Mouse (Mus musculus) liver, adult 2 months (tissue): ENCODE measurements at regions not wholly inside any gene's neighbourhood (a gene's known extent, or its start where the extent isn't known, plus 50 kb on each side); places are given as distances from the start of the nearest gene placed in this dataset.
"Not testable (repeated sequence)": the region's sequence is repeated elsewhere in the genome, so short reads cannot be mapped to it uniquely, and the experiment has no call there.

Experiments
- DNase-seq: peaks from one replicate; pipeline ENCODE4 v3.0.0-alpha.2; 2011; ENCODE audit warnings: low read depth, low spot score; ENCODE audit errors: extremely low read depth
- H3K27ac ChIP-seq: fragments of 200-500 bp; replicated peaks from 2 replicates; pipeline ENCODE4 v1.5.1; 2012; ENCODE audit warnings: low read depth, mild to moderate bottlenecking, control low read depth, inconsistent platforms, low read length; ENCODE audit not compliant: insufficient read depth
- H3K27me3 ChIP-seq: fragments of 200-500 bp; 2 replicates; pipeline ENCODE4 v1.6.1; 2012; ENCODE audit warnings: mild to moderate bottlenecking, moderate library complexity, low read length, inconsistent platforms; ENCODE audit not compliant: control insufficient read depth, insufficient read depth
- H3K36me3 ChIP-seq: fragments of 200-500 bp; 2 replicates; pipeline ENCODE4 v1.6.1; 2012; ENCODE audit warnings: low read length, inconsistent platforms; ENCODE audit not compliant: control insufficient read depth, insufficient read depth
- H3K4me1 ChIP-seq: fragments of 200-500 bp; 2 replicates; pipeline ENCODE4 v1.6.1; 2011; ENCODE audit warnings: low read length; ENCODE audit not compliant: control insufficient read depth, insufficient read depth
- H3K4me3 ChIP-seq: fragments of 200-500 bp; 2 replicates; pipeline ENCODE4 v1.5.1; 2011; ENCODE audit warnings: low read depth, mild to moderate bottlenecking, control low read depth, low read length, moderate library complexity; ENCODE audit not compliant: insufficient read depth
- H3K79me2 ChIP-seq: fragments of 200-500 bp; 2 replicates; pipeline ENCODE4 v1.6.1; 2012; ENCODE audit warnings: inconsistent platforms, mild to moderate bottlenecking, low read length, moderate library complexity; ENCODE audit not compliant: control insufficient read depth, insufficient read depth
- H3K9ac ChIP-seq: fragments of 200-500 bp; 2 replicates; pipeline ENCODE4 v1.6.1; 2012; ENCODE audit warnings: low read depth, mild to moderate bottlenecking, control low read depth, inconsistent platforms, low read length
- CTCF ChIP-seq: fragments of 200-500 bp; IDR thresholded peaks from 2 replicates; pipeline ENCODE4 v1.5.1; 2011; ENCODE audit warnings: low read depth, low read length, control low read depth
- POLR2A ChIP-seq: fragments of 200-500 bp; IDR thresholded peaks from 2 replicates; pipeline ENCODE4 v1.6.1; 2011; ENCODE audit warnings: low read length, control low read depth; ENCODE audit not compliant: insufficient read depth; ENCODE audit errors: extremely low read depth
- WGBS: fragments of 180-500 bp; shearing (Covaris S2); methylation state at CpG from one replicate; pipeline ENCODE4 v1.1.7; 2018; 5-methylcytosine and 5-hydroxymethylcytosine counted together

- Histone ChIP-seq H3K79me2 (no peaks in the 10 kb centered on the region), H3K4me1 (no peaks in the 10 kb centered on the region; the same call in 1 of the 2 replicates), H3K27me3 (no peaks in the 10 kb centered on the region), H3K27ac (no peak overlapping the region), H3K9ac (no peak overlapping the region), H3K36me3 (no peaks in the 10 kb centered on the region), H3K4me3 (no peak overlapping the region)
- WGBS: 85% methylated on average over 4 of the region's 4 CpGs
- no peak for TF ChIP-seq CTCF
- no peak for TF ChIP-seq POLR2A
- DNase-seq: no peak
Observed at GRCm38 (mm10) chr19:33008076-33008475, 250.8 kb downstream of the Pten start.

GRCm38 (mm10) chr19:33008794-33009193 lies 251.5 kb downstream of the Pten start:
- H3K36me3 ChIP-seq: no peaks in the 10 kb centered on the region
- H3K79me2 ChIP-seq: no peaks in the 10 kb centered on the region
- no peak overlapping the region for H3K4me3 ChIP-seq
- DNase-seq: no peak
- WGBS: 87% methylated on average over 1 of the region's 1 CpGs
- H3K9ac ChIP-seq: no peak overlapping the region
- TF ChIP-seq POLR2A (no peak), CTCF (no peak)
- H3K4me1 ChIP-seq: no peaks in the 10 kb centered on the region; the same call in 1 of the 2 replicates
- no peak overlapping the region for H3K27ac ChIP-seq
- no peaks in the 10 kb centered on the region for H3K27me3 ChIP-seq

DNA sequence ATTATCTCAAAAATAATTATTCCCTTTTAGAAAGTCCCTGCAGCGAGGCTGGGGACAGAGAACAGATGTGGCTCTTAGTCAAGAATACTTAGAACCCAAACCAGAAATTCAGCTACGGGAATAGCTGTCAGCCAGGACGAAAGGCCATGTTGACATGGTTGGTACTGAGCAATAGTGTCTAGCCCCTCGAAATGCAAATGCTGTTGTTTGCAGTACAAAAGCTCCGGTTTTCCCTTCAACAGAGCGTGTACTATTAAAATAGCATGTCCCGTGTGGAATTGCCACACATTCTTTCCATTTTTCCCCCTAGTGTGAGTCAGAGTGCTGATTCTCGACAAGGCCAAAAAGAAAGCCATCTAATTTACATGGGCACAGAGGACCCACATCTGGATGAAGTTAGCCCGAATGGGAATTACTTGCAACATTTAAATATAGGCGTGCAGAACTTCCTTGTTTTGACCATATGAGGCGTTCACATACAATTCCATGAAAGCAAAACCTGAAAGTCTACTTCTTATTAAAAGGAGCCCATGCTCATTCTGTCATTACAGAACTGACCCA lies 253.7 kb downstream of the Pten start:
- no peaks in the 10 kb centered on the region; the same call in 1 of the 2 replicates for H3K4me1 ChIP-seq
- no peak overlapping the region for H3K4me3 ChIP-seq
- WGBS: 92% methylated on average over 11 of the region's 11 CpGs
- no peaks in the 10 kb centered on the region for H3K79me2 ChIP-seq
- H3K9ac ChIP-seq: no peak overlapping the region
- no peaks in the 10 kb centered on the region for H3K36me3 ChIP-seq
- no peaks in the 10 kb centered on the region for H3K27me3 ChIP-seq
- H3K27ac ChIP-seq: no peak overlapping the region
- DNase-seq: no peak
- TF ChIP-seq POLR2A (no peak), CTCF (no peak)

- H3K9ac ChIP-seq, H3K4me3 ChIP-seq, H3K36me3 ChIP-seq, H3K27me3 ChIP-seq, H3K27ac ChIP-seq, H3K79me2 ChIP-seq, DNase-seq, H3K4me1 ChIP-seq: not testable (repeated sequence)
- WGBS: 88% methylated on average over 9 of the region's 9 CpGs
Observed at GRCm38 (mm10) chr19:33014879-33015278, 257.6 kb downstream of the Pten start.

GRCm38 (mm10) chr19:33021161-33021560 lies 263.9 kb downstream of the Pten start:
- Histone ChIP-seq H3K36me3 (no peaks in the 10 kb centered on the region), H3K4me3 (no peak overlapping the region), H3K9ac (no peak overlapping the region), H3K79me2 (no peaks in the 10 kb centered on the region), H3K27me3 (no peaks in the 10 kb centered on the region), H3K4me1 (no peaks in the 10 kb centered on the region), H3K27ac (no peak overlapping the region)
- 85% methylated on average over 3 of the region's 3 CpGs for WGBS
- no peak for TF ChIP-seq POLR2A
- no peak for TF ChIP-seq CTCF
- DNase-seq: no peak

DNA sequence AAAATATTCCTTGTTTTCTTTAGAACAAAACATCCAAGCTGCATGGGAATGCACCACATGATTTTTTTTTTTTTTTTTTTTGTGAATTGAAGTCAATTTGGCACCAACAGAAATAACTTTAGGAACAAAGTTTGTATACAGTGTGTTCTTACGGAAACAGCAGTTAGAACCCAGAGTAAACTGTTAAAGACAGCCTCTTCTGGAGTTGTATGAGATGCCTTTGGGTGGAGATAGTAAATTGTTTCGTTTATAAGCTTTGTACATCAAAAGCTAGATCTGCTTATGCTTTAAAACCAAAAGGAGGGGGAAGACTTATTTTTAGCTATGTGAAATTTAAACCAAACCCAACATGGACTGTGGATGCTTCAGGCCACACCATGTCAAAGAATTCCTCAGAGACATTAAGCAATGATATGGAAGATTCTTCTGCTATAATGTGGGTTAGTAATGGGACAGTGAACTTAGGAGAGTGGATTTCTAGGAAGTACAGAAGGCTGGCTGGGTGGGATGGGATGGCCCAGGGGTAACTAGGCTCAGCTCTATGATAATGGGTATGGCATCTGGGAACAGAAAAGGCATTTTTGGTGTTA lies 265.6 kb downstream of the Pten start:
- TF ChIP-seq POLR2A (no peak), CTCF (no peak)
- WGBS: 79% methylated on average over 2 of the region's 2 CpGs
- no peaks in the 10 kb centered on the region for H3K79me2 ChIP-seq
- no peak for DNase-seq
- H3K9ac ChIP-seq: no peak overlapping the region
- no peaks in the 10 kb centered on the region for H3K4me1 ChIP-seq
- no peak overlapping the region for H3K4me3 ChIP-seq
- H3K36me3 ChIP-seq: no peaks in the 10 kb centered on the region
- no peaks in the 10 kb centered on the region for H3K27me3 ChIP-seq
- H3K27ac ChIP-seq: no peak overlapping the region
